Mouse (Mus musculus) kidney, adult 8-10 months (tissue): Measurements from ENCODE around the gene Teddm3.
"Not testable (repeated sequence)": the region's sequence is repeated elsewhere in the genome, so short reads cannot be mapped to it uniquely, and the experiment has no call there.

Source experiments
- DNase-seq, 2 experiments: peaks; one replicate each; pipeline ENCODE4 v3.0.0; 2022

The Teddm3 gene

GRCm38 (mm10) chr16:21153900-21154299 lies at the start of gene Teddm3:
Gene Teddm3 (minus strand): TSS chr16:21154000.
- DNase-seq, result not testable (repeated sequence)

DNA sequence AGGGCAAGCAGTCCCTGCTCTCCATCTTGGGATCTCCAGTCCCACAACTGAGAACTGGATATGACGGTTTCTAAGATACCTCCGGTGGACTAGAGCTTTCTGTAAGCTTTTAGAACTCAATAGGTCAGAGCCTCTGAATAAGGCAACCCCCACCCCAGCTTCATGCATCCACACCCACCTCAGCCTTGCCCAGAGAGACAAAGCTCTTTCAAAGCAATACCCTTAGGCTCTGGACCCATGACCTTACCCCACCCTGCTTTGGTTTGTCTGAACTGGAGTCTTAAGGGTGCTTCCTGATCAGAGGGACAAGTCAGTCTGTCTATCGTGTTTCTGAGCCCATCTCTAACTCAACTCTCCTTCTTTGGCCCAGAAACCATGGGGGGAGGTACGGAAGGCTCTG lies 48.9 kb upstream of the Teddm3 start:
- DNase-seq, result no peak

DNA sequence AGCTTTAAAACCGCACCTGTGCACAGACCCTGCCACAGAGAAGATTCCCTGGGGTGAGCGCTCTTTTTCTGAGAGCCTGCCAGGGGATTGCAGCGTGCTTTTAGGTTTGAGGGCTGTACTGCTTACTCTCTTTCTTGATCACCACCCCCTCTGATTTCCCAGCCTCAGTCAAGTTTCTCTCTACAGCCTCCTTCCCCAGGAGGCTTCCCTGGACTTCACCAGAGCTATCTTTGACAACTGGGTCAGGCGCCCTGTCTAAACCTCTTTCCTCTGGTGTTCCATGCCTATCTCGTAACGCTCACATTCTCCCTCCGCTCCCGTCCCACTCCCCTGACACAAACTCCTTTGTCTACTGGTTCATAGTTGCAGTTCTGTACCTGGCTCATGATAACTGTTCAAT lies 45.6 kb upstream of the Teddm3 start:
- DNase-seq, result no peak

DNA sequence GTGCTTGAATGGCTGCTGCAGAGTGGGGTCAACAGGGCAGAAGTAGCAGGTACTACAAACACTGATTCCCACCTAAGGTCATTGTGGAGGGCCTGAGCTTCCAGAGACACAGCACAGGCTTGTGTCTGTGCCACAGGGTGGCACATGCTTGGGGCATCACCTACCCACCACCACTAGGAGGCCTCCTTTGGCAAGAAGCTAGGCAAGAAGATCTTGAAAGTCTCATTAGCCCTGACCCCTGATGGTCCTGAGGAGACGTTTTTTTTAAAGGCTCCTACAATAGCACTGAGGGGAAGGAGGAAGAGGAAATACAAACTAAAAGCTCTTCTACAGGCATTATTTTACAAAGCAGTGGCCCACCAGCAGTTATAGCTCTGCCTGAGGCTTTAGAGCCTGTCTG lies 44.7 kb upstream of the Teddm3 start:
- DNase-seq, result no peak

DNA sequence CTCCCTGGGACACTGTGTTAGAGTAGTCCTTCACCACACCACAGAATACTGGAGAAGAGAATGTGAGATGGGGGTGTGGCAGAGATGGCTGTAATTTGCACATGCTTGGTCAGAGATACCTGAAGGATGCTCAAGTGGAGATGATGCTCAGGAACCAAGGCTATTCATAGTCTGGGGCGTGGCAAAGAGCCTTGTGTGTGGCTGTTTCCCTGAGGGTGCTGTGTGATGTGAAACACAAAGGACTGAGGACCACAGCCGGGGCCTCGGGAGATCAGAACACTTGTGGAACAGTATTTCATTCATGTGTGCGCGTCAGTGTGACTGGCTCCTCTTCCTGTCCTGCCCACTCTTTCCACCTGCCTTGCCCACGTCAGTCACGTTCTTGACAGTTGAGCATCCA lies 44.2 kb upstream of the Teddm3 start:
- no peak for DNase-seq

GRCm38 (mm10) chr16:21197542-21197941 lies 43.7 kb upstream of the Teddm3 start:
- no peak for DNase-seq

GRCm38 (mm10) chr16:21196576-21196975 lies 42.8 kb upstream of the Teddm3 start:
- DNase-seq, result no peak

GRCm38 (mm10) chr16:21195260-21195866 lies 41.6 kb upstream of the Teddm3 start:
- DNase-seq, result no peak

DNA sequence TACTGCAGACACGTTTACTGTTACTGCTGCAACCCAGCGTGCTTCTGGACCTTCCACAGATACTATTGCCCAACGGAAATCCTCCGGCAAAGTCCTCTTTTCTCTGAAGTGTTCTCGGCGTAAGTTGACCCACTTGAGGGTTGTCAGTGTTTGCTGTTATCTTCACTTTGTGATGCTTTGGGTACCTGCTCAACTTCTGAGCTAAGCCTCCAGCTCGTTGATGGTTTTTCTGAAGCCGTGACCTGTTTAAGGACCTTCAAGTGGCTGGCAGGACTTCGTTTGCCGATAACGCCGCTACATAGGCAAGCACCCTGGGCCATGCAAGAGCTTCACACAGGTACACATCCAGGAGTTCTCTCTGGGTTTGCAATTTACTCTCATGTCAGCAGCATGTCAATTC lies 40.4 kb upstream of the Teddm3 start:
- no peak for DNase-seq

DNA sequence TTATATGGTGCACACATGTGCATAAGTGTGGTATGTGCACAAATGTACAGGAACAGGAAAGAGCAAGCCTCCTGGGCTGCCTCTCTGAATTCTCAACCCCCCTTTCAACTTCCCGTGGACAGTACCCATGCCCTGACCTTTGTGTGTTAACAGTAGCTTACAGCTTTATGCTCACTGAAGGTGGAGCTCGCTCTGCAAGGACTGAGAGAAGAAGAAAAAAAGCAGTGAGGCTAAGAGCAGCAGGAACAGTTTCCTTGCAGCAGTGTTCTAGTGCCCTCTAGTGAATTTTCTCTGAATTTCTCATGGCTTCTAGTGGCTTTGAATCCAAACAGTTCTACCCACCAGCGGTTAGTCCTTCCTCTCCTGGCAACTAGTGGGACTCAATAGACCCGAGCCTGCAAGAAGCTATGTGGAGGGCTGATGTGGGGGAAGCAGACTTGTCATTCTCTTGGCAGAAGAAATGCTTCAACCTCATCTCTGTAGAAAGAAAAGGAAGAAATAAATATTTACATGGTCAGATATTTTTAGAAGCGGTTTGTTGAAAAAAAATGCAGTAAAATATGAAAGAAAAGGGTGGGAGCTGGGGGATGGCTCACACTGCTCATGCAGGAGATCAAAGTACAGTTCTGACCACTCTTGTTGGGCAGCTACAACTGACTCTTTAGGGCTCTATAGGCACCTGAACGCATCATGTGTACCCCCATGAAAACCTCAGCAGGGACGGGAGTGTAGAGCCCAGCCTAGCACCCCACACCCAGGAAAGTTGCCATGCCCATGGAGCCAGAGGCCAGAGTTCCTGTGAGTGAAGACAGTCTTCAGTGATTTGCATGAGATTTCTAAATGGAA lies 38.9 kb upstream of the Teddm3 start:
- peak; percentile 34 to 61 for DNase-seq

GRCm38 (mm10) chr16:21191569-21191968 lies 37.8 kb upstream of the Teddm3 start:
- no peak for DNase-seq

GRCm38 (mm10) chr16:21188345-21188744 lies 34.5 kb upstream of the Teddm3 start:
- no peak for DNase-seq

GRCm38 (mm10) chr16:21187568-21187967 lies 33.8 kb upstream of the Teddm3 start:
- DNase-seq, result no peak

- no peak for DNase-seq
These were observed 30.9 kb upstream of the Teddm3 start for GRCm38 (mm10) chr16:21184697-21185096.

- DNase-seq, result peak; percentile 54 to 80
These were observed 28.3 kb upstream of the Teddm3 start for GRCm38 (mm10) chr16:21182108-21182507.

DNA sequence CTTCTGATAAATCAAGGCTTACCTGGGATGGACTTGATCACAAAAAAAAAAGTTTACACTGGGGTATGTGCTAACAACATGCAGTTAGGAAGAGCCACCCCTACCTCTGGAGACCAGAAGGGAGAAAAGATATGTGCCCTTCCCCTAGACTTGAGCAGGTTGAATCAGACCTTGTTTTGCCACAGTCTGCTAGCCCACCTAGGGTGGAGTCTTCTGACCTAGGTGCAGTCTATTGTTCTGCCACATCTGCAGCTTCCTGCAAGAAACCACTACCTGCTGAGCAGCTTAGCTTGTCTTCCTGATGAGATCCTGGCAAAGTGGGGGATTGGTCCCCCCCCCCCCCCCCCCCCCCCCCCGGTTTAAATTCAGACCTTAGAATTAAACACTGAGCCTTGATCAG lies 21.4 kb upstream of the Teddm3 start:
- DNase-seq, result no peak

GRCm38 (mm10) chr16:21168730-21169129 lies 14.9 kb upstream of the Teddm3 start:
- no peak for DNase-seq

GRCm38 (mm10) chr16:21165343-21166220 lies 11.8 kb upstream of the Teddm3 start:
- not testable (repeated sequence) for DNase-seq

- DNase-seq, result not testable (repeated sequence)
These were observed 9.6 kb upstream of the Teddm3 start for GRCm38 (mm10) chr16:21163423-21163822.

DNA sequence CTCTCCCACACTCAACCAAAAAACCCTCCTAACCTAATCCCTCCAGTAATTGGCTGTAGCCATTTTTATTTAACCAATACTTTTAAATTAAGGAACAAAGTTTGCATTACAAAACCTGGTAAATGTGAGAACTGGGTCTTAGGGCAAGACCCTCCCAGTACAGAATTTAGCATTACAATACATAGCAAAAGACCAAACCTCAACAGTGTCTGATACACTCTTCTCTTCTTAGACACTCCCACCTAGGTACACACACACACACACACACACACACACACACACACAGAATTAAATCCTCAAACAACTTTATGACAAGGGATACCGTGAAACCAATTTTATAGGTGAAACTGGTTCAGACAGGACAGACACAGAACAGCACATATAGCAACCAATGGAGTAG lies 5.4 kb upstream of the Teddm3 start:
- DNase-seq, result not testable (repeated sequence)

GRCm38 (mm10) chr16:21156261-21156660 lies 2.5 kb upstream of the Teddm3 start:
- not testable (repeated sequence) for DNase-seq

GRCm38 (mm10) chr16:21151564-21152361 lies 2.0 kb downstream of the Teddm3 start:
- DNase-seq, result no peak

DNA sequence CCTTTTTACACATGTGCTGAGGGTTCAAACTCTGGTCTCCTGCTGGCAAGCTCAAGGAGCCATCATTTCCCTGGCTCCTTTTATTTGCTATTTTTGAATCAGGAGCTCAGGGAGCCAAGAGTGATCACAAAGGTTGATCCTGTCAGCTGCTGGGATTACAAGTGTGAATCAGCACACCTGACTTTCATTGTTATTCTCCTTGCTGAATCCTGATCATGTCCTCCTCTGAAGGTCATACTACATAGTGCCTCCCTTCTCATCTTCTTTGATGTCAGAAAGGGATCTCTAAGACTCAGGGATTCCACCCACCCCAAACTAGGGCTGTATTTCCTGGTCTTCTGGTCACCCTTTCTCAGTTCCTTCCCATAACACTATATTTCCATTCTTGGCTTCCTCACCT lies 3.9 kb downstream of the Teddm3 start:
- no peak for DNase-seq
